Mouse (Mus musculus) forelimb bud, embryonic 11.5 days (tissue): ENCODE data around the gene Gpr35.

ENCODE experiments used
- DNase-seq: peaks from one replicate; pipeline ENCODE4 v3.0.0-alpha.2; 2012; ENCODE audit warnings: low read depth, low spot score

Gene Gpr35

DNA sequence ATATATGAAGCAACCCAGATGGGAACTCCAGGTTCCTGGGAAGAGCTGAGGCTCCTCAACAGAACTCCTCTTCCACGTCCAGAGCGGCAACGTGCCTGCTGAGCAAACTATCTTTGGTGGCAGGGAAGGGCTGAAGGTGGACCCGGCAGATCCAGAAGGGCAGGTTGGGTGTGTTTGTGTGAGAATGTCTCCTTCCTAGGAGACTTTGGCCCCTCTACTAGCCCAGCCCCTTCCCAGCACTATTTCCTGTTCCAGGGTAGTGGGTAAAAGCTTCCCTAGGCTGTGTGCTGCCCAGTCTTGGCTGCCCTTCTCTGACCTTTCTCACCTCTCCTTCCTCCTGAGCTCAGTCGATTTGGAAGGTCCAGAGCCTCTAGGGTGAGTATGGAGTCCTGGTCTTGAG lies at the start of gene Gpr35:
Gene Gpr35 (plus strand): TSS at position 259 of the 400 bp plus-strand sequence.
- no peak for DNase-seq

DNA sequence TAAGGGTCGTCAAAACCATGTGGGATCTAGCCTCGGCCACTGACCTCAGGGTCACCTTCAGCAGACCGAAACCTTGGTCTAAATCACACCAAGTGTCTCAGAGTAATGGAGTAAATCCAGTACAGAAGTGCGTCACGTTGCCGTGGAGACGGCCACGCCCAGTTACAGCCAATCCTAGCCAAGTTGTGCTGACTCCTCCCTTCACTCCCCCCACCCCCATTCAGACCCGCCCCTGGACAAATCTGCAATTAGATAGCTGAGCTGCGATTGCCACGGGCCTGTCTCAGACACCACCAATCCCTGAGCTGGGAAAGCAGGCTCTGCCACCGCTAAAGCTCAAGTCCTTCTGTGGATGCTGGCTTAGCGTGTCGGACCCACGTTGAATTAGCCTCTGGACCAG lies 47.9 kb upstream of the Gpr35 start, which contains the start of gene Ankmy1:
Gene Ankmy1 (minus strand): TSS at position 121 of the 400 bp plus-strand sequence.
- DNase-seq, result peak; percentile 65

DNA sequence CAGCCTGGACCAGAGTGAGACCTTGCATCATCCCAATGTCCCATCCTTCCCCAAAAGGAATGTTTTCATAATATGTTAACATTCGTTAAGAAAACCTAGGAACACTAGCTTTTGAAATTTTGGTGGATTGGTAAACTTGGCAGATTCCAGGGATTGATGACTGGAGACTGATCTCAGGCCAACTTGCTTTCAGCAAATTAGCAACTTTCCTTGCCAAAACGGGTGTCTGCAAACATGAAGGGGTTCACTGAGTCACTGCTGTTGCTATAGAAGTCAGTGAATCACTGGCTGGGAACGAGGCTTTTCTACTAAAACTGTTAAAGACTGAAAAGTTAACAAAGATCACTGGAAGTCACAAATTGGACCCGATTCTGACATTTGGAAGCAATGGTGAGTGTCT lies 47.0 kb upstream of the Gpr35 start:
- no peak for DNase-seq

DNA sequence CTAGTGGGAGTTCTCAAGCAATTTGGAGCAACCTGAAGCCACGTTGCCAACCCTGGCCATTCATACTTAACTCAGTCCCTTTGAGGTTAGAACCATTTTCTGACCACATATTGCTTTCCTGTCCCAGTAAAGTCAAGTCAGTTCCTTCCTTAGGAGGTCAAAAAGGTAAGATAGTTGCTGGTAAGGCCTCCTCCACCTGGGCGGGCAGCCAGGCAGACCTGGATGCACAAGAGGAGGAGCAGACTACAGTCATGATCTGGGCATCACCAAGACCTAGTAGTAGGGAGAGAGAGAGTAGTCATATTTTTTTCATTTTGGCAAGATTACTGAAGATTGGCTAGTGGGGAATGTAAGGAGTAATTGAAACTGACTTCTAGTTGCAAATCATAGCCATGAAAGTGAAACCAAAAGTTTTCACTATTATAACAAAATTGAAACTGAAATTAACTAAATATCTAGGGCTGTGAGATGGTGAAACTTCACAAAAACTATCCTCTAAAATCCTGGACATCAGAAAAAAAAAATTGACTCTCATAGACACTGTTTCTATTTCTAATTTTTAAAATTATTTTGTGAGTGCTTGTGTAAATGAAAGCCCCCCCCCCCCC lies 44.9 kb upstream of the Gpr35 start:
- no peak for DNase-seq

DNA sequence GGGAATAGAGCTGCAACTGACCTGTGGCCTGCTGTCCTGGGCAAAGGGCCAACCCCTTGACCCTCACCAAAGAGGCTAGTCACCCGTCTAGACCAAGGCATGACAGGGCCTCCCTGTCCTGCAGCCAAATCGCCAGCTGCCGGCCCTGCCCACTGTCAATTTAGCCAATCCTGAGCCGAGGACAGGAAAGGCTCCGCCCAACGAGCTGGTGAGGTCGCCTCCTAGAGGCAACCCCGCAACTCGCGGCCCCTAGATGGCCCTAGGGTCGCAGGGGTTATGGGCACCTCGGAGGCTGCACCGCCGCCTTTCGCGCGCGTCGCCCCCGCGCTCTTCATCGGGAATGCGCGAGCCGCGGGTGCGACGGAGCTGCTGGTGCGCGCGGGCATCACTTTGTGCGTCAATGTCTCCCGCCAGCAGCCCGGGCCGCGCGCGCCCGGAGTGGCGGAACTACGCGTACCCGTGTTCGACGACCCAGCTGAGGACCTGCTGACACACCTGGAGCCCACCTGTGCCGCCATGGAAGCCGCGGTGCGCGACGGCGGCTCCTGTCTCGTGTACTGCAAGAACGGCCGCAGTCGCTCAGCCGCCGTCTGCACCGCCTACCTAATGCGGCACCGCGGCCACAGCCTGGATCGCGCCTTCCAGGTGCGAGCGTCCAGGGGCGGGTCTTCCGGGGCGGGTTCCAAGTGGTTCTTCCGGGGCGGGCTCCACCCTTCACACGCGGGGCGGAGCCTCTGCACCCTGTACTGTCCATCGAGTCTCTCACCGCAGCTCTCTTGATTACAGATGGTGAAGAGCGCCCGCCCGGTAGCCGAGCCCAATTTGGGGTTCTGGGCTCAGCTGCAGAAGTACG lies 43.7 kb upstream of the Gpr35 start, which contains the start of gene Dusp28:
Gene Dusp28 (plus strand): TSS at position 203 of the 853 bp plus-strand sequence.
- DNase-seq, result peak; percentile 84

DNA sequence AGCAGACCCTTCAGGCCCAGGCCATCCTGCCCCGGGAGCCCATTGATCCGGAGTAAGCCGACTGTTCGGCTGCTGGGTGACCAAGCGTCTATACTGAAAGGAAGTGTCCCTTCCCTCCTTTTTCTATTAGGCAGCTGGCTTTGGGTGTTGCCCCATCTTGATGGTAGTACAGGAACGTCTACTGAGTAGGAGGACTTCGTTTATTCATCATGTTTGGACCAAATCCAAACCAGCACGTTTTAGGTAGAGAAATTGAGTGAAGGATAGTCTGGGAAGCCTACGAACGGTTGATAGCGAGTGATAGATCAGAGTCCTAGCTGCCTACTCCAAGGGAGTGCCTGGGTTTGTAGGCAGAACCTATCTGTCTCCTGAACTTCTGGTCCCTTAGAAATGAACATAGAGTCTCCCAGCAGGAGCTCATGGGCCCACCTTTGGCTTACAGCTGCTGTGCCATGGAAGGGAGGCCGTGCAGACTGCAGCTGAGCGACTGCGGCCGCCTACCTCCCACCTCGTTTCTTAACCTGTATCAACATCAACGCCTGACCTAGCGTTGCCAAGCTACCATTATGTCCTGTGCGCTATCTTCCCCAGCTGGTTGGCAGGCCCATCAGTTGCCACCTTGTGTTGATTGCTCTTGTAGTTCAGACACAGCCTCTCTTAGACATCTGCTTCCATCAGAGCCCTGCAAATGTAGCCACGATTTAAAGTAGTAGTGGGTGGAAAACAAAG lies 42.9 kb upstream of the Gpr35 start:
- DNase-seq, result no peak

DNA sequence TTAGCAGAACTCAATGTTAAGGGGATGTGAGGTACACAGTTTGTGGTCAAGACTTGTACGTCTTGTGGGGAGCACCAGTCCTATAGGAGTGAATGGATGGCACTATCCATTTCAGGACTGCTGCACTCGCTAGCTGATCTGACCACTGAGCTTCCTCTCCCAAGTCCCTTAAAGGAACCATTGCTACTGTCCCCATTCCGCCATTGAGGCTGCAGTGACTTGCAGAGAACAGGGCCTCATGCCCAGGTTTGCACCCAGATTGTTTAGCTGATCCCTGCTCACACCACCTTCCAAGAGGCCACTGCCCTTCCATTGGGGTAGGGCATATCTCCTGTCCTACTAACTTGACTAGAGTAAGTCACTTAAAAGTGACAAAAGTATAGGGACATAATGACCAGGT lies 42.0 kb upstream of the Gpr35 start:
- no peak for DNase-seq

DNA sequence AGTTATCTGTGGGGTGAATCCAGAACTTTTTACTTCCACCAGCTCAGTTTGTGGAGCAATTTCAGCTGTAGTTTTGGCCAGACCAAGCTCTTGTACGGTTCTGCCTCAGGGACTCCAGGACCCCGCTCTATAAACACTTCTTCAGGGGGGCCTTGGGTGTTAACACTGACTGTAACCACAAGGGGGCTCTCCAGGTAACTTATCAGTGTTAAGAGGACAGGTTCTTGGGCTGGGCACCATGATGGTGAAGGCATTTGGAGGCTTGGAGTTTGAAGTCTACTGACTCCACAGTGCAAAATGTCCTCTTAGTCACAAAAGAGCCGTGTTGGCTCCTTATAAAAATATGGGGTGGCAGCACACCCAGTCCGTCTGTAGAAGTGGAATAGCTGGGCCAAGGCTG lies 41.6 kb upstream of the Gpr35 start:
- peak; percentile 55 for DNase-seq

DNA sequence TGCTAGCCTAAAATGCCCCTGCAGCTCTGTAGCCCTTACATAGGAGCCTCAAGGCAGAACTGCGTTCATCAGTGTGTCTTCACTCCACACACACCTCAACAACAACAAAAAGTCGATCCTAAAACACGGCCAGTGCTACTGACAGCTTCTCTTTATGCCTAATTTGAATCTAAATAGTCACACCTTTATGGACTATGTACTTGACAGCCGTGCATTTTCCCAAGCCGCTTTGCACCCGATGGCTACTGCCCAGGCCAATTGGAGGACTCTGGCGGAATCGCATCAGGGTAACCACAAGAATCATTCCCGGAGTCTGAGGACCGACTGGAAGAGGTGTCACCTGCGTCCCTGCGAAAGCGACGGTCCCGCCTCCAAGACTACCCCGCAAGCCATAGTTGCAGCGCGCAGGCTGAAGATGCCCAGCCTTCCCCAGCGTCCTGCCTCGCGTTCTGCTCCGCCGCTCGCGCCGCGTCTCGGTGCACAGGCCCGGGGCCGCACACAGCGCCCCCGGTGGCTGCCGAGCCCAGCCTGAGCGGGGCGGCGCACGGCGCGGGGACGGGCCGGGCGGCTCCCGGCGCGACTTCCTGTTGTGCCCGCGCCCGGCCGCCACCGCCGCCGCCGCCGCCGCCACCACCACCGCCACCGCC lies 40.3 kb upstream of the Gpr35 start, which contains the start of gene Rnpepl1:
Gene Rnpepl1 (plus strand): TSS at position 545 of the 647 bp plus-strand sequence.
- peak; percentile 46 for DNase-seq

DNA sequence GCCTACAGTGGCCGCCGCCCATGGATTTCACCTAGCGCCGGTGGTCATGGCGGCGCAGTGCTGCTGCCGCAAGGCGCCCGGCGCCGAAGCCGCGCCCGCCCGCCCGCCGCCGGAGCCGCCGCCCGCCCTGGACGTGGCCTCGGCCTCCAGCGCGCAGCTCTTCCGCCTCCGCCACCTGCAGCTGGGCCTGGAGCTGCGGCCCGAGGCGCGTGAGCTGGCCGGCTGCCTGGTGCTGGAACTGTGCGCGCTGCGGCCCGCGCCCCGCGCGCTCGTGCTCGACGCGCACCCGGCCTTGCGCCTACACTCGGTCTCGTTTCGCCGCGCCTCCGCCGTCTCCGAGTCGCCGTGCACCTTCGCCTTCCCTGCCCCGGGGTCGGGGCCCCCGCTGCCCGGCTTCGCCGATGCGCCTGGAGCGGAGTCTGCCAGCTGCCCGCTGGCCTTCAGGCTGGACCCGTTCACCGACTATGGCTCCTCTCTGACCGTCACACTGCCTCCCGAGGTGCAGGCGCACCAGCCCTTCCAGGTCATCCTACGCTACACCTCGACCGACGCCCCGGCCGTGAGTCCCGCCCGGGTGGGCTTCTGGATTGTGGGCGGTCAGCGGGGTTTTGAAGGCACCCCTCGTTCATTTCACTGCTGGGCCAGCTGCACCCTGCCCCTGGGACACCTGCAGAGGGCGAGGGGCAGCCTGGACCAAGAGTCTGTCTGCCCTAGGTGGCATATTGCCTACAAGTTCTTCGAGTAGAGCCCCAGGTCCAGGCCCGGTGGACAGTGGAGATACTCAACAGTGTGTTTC lies 39.5 kb upstream of the Gpr35 start:
- DNase-seq, result peak; percentile 54

DNA sequence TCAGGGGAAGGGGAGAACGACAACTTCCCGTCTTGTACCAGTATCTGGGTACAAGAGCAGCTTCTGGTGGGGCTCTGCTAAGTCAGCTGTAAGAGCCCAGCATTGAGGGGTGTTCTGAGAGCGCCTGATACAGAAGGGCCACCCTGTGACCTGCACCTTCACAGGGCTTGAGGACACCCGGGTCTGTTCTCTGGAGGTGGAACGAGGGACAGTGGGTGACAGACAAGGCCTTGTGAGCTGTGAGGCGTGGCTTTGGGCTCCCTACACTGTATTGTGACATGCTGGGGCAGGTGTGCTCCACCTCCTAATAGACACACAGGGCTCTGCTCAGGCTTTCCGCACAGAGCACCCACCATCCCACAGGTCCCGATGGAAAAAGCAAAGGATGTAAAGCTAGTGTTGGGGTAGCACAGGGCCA lies 38.9 kb upstream of the Gpr35 start:
- no peak for DNase-seq

DNA sequence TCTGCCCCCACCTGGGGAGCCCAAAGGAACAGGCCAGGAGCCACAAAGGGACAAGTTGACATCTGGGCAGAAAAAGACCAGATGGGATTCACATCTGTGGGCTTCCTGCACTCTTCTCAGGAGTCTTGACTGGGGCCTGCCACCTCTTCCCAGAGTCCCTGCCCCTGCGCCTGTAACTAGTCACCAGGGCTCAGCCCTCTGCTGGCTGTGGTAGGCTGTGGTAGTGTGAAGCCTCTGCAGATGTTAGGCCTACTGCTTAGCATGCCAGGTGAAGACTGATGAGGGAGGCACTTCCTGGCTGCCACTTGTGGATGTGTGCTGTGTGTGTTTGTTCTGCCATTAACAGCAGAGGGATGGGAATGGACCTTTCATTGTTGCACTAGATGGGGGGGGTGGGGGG lies 38.4 kb upstream of the Gpr35 start:
- DNase-seq, result no peak

DNA sequence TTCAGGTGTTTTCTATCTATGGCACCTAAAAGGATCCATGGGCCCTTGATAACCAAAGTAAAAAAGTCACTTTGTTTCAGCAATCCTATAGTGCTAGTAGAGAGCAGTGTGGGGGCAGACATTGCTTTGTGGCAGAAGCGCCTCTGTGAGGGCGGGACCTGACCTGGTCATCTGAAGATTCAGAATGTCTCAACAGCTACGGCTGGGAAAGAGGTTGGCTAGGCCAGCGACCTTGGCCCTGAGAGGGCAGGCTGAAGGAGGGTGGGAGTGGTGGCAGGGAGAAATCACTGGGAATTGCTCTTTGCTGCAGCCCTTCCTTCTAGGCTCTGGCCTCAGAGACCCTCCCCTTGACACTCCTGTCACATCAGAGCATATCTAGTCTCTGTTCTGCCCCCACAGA lies 36.4 kb upstream of the Gpr35 start:
- DNase-seq, result no peak

DNA sequence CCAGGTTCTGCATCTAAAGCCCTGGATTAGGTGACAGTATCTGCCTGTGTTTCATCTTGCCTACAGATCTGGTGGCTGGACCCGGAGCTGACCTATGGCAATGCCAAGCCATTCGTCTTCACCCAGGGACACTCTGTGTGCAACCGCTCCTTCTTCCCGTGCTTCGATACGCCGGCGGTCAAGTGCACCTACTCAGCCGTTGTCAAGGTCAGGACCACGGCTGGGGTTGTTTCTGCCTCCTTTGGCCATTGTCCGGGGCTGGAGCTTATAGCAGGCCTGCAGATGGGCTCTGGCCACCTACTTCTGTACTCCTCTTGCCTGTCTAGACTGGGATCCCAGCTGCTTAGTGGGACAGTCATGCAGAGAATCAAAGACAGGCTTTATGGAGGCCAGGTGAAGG lies 35.7 kb upstream of the Gpr35 start:
- no peak for DNase-seq

DNA sequence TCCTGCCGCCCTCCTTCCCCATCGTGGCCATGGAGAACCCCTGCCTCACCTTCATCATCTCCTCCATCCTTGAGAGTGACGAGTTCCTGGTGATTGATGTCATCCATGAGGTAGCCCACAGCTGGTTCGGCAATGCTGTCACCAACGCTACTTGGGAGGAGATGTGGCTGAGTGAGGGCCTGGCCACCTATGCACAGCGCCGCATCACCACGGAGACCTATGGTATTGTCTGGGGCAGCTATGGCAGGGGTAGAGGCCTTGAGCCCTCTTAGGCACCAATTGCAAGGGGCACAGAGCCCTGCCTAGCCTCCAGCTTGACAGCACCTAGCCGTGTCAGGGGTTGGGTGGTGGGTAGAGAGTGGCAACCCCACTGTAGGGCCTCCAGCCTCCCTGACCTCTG lies 33.9 kb upstream of the Gpr35 start:
- DNase-seq, result no peak

DNA sequence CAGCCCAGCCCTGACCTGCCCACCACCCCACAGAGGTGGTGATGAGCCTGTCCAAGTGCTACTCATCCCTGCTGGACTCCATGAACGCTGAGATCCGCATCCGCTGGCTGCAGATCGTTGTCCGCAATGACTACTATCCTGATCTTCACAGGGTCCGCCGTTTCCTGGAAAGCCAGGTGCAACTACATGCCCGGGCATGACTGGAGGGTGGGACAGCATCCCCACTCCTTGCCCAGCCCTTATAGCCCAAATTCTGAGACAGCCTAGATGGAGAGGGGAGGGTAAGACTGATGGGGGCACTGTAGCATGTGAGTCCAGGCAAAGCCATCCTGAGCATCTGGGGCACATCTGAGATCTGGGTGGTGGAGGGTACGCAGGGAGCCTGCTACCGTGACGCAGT lies 31.5 kb upstream of the Gpr35 start:
- no peak for DNase-seq

DNA sequence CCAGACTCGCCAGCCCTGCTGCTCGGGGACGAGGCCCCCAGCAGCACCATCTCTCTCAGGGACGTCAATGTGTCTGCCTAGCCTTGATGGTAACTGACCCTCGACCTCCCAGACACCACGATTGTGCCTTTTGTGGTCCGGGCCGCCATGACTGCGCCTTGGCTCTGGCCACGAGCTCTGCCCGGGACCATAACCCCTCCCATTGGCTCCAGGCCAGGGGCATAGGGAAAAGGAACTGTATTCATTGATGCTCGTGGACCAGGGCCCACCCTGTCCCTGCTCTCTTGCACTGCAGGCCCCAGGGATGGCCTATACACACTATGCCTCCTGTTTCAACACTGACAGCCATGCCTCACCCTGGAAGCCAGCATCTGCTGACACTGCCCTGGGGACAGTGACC lies 30.9 kb upstream of the Gpr35 start:
- DNase-seq, result no peak

DNA sequence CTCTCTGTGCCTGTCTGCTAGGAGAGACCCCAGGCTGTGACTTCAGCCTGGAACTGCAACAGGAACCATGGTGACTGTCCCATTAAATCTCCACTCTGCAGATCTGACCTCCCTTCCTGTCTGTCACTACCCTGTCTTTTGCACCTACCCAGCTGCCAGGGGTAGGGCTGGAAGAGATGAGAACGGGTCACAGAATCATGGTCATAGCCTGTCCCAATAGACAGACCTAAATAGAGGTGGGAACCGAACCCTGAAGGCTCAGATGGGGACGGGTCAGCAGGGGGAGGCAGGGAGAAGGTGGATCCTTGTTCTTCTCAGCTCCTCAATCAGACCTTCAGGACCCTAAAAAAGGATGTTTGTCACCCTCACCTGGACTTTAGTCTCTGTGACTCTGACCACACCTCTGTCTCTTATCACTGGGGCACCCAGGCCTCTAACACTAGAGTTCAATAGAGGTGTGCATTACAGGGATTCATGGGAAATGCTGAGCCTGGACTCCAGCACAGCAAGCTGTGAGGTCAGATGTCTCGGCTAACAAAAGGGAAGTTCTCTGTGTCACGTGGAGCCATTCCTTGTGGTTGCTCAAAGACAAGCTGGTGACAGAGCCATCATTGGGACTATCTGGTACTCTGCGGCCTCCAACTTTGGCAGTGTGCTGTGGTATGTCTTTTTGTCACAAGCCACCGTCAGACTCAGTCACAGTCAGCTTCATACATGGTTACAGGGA lies 30.0 kb upstream of the Gpr35 start:
- no peak for DNase-seq

DNA sequence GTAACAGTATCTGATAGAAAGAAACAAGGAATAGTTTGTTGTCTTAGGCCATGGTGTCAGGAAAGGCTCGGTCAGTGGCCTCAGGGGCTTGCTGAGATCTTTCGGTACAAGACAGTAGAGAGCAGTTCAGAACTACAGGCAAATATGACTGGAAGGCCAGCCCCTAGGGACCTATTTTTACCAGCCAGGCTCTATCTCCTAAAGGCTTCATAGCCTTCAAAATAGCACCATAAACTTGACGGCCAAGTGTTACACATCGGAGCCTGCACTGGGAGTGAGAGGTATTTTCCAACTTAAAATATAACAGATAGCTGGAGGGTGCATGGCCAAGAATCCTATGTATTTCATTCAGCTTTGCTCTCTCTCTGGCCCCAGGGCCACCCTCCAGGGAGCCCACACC lies 29.2 kb upstream of the Gpr35 start:
- no peak for DNase-seq

DNA sequence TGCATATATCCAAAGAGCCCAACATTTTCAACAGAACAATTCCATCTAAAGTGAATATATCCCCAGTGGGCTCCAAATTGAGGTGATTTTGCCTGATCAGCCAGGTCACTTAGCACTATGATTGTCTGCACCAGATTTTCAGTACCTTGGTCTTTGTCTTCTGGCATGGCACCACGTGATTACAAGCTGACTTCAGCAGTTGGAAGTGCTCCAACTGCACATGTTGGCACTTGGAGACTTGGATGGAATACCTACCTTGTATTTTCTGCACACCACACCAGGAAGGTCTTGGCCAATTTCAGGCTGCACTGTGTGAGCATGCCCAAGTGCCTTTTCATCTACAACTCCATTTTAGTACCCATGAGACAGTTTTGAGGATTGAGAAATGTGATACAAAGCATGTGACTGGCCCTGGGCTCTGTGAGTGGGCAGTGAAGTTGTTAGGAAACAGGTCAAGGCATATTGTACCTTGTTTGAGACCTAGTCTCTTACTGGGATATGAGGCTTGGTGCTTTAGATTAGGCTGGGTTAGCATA lies 20.4 kb upstream of the Gpr35 start:
- no peak for DNase-seq
